Mouse (Mus musculus) thymus, adult 2 months (tissue): ENCODE data around the gene Iqcf4.

Experiments
- CTCF ChIP-seq: fragments of 200-500 bp; IDR thresholded peaks from 2 replicates; pipeline ENCODE4 v1.5.1; 2012; ENCODE audit warnings: mild to moderate bottlenecking, control low read depth, low read length, moderate library complexity, borderline replicate concordance; ENCODE audit not compliant: control insufficient read depth, poor library complexity, insufficient read depth; ENCODE audit errors: extremely low read depth
- POLR2A ChIP-seq: fragments of 200-500 bp; IDR thresholded peaks from 2 replicates; pipeline ENCODE4 v1.6.1; 2012; ENCODE audit warnings: mild to moderate bottlenecking, low read length, control low read depth, moderate library complexity; ENCODE audit not compliant: control insufficient read depth, poor library complexity, insufficient read depth; ENCODE audit errors: extremely low read depth

GRCm38 (mm10) chr9:106595836-106596235, 25.0 kb upstream of the Iqcf4 start:
- TF ChIP-seq CTCF, result no peak
- TF ChIP-seq POLR2A, result no peak
